Mouse (Mus musculus) MEL (cell line): Measurements from ENCODE around the gene Cdc14b. TPM values are rescaled to one million over a fixed set of nuclear protein-coding genes. Genes with fewer than 3 reads are reported as not detected.

Experiments
- DNase-seq: peaks from one replicate; pipeline ENCODE4 v3.0.0; 2011; ENCODE audit warnings: low read depth, low spot score
- H3K27ac ChIP-seq: 2 replicates; pipeline ENCODE4 v1.5.1; 2012; ENCODE audit warnings: low read depth, mild to moderate bottlenecking, control low read depth, low read length, moderate library complexity; ENCODE audit not compliant: control insufficient read depth
- H3K27me3 ChIP-seq, 2 experiments: fragments of 150-350 bp in 1 of 2; sonication (generic) in 1 of 2; 2 replicates each; pipeline ENCODE4 v1.6.1; 2012; ENCODE audit warnings: low read length in 2 of 2, mild to moderate bottlenecking in 2 of 2, improper control_type of control experiment in 1 of 2, moderate library complexity in 1 of 2; ENCODE audit not compliant: insufficient read depth in 2 of 2, control insufficient read depth in 1 of 2
- H3K36me3 ChIP-seq, 2 experiments: 2 replicates each; pipeline ENCODE4 v1.6.1; 2012 to 2014; ENCODE audit warnings: low read length in 2 of 2, improper control_type of control experiment in 1 of 2, inconsistent platforms in 1 of 2, mild to moderate bottlenecking in 1 of 2; ENCODE audit not compliant: insufficient read depth in 2 of 2, control insufficient read depth in 1 of 2
- H3K4me1 ChIP-seq, 2 experiments: fragments of 150-350 bp in 1 of 2; sonication (generic) in 1 of 2; 2 replicates each; pipeline ENCODE4 v1.6.1; 2012; ENCODE audit warnings: low read length in 2 of 2, improper control_type of control experiment in 1 of 2, mild to moderate bottlenecking in 1 of 2; ENCODE audit not compliant: insufficient read depth in 2 of 2, control insufficient read depth in 1 of 2
- H3K4me3 ChIP-seq, 2 experiments: fragments of 150-350 bp in 1 of 2; sonication (generic) in 1 of 2; 2 replicates each; pipeline ENCODE4 v1.5.1; 2012; ENCODE audit warnings: low read depth in 2 of 2, low read length in 2 of 2, mild to moderate bottlenecking in 2 of 2, moderate library complexity in 2 of 2, control low read depth in 1 of 2, improper control_type of control experiment in 1 of 2; ENCODE audit not compliant: control insufficient read depth in 1 of 2, insufficient read depth in 1 of 2
- H3K79me2 ChIP-seq: 2 replicates; pipeline ENCODE4 v1.6.1; 2012; ENCODE audit warnings: mild to moderate bottlenecking, low read length, moderate library complexity; ENCODE audit not compliant: control insufficient read depth, poor library complexity, insufficient read depth
- H3K9ac ChIP-seq: 2 replicates; pipeline ENCODE4 v1.6.1; 2012; ENCODE audit warnings: low read depth, mild to moderate bottlenecking, control low read depth, low read length, moderate library complexity; ENCODE audit not compliant: control insufficient read depth, poor library complexity, severe bottlenecking
- H3K9me3 ChIP-seq: fragments of 150-350 bp; sonication (generic); replicated peaks from 2 replicates; pipeline ENCODE4 v1.6.1; 2012; ENCODE audit warnings: mild to moderate bottlenecking, low read length, improper control_type of control experiment, moderate library complexity; ENCODE audit not compliant: insufficient read depth
- BHLHE40 ChIP-seq: IDR thresholded peaks from 2 replicates; pipeline ENCODE4 v1.6.1; 2012; ENCODE audit warnings: low read depth, mild to moderate bottlenecking, inconsistent platforms, low read length, improper control_type of control experiment, borderline replicate concordance
- CHD1 ChIP-seq: IDR thresholded peaks from 2 replicates; pipeline ENCODE4 v1.6.1; 2012; ENCODE audit warnings: low read depth, mild to moderate bottlenecking, inconsistent platforms, low read length, improper control_type of control experiment
- E2F4 ChIP-seq: IDR thresholded peaks from 2 replicates; pipeline ENCODE4 v1.6.1; 2011; ENCODE audit warnings: low read depth, low read length, improper control_type of control experiment, borderline replicate concordance
- EP300 ChIP-seq, 2 experiments: IDR thresholded peaks; 2 replicates each; pipeline ENCODE4 v1.6.1; 2011; ENCODE audit warnings: improper control_type of control experiment in 2 of 2, low read length in 2 of 2, low read depth in 1 of 2, mild to moderate bottlenecking in 1 of 2
- ETS1 ChIP-seq: IDR thresholded peaks from 2 replicates; pipeline ENCODE4 v1.6.1; 2012; ENCODE audit warnings: low read depth, mild to moderate bottlenecking, inconsistent platforms, low read length, improper control_type of control experiment, moderate library complexity
- GABPA ChIP-seq: IDR thresholded peaks from 2 replicates; pipeline ENCODE4 v1.6.1; 2012; ENCODE audit warnings: low read depth, mild to moderate bottlenecking, inconsistent platforms, low read length, improper control_type of control experiment, moderate library complexity
- MAFK ChIP-seq: IDR thresholded peaks from 2 replicates; pipeline ENCODE4 v1.6.1; 2011; ENCODE audit warnings: low read depth, mild to moderate bottlenecking, low read length, improper control_type of control experiment, borderline replicate concordance
- MAX ChIP-seq: IDR thresholded peaks from 2 replicates; pipeline ENCODE4 v1.6.1; 2011; ENCODE audit warnings: low read length, improper control_type of control experiment
- MEF2A ChIP-seq: IDR thresholded peaks from 2 replicates; pipeline ENCODE4 v1.6.1; 2014; ENCODE audit warnings: low read depth, mild to moderate bottlenecking, inconsistent platforms, low read length, improper control_type of control experiment; ENCODE audit not compliant: poor library complexity, insufficient replicate concordance, severe bottlenecking; ENCODE audit errors: extremely low read depth
- MXI1 ChIP-seq: IDR thresholded peaks from 2 replicates; pipeline ENCODE4 v1.6.1; 2011; ENCODE audit warnings: mild to moderate bottlenecking, low read depth, low read length, improper control_type of control experiment
- MYB ChIP-seq: IDR thresholded peaks from 2 replicates; pipeline ENCODE4 v1.6.1; 2011; ENCODE audit warnings: mild to moderate bottlenecking, low read depth, low read length, improper control_type of control experiment
- POLR2A ChIP-seq, 2 experiments: IDR thresholded peaks; 2 replicates each; pipeline ENCODE4 v1.6.1; 2011 to 2012; ENCODE audit warnings: low read length in 2 of 2, mild to moderate bottlenecking in 2 of 2, control low read depth in 1 of 2, improper control_type of control experiment in 1 of 2, low read depth in 1 of 2, moderate library complexity in 1 of 2; ENCODE audit not compliant: control insufficient read depth in 1 of 2, insufficient read depth in 1 of 2, poor library complexity in 1 of 2
- POLR2AphosphoS2 ChIP-seq: IDR thresholded peaks from 2 replicates; pipeline ENCODE4 v1.6.1; 2011; ENCODE audit warnings: low read length, improper control_type of control experiment
- RCOR1 ChIP-seq: IDR thresholded peaks from 2 replicates; pipeline ENCODE4 v1.6.1; 2012; ENCODE audit warnings: low read depth, mild to moderate bottlenecking, inconsistent platforms, low read length, improper control_type of control experiment
- SIN3A ChIP-seq: IDR thresholded peaks from 2 replicates; pipeline ENCODE4 v1.6.1; 2012; ENCODE audit warnings: low read length, improper control_type of control experiment, inconsistent platforms
- TCF12 ChIP-seq: IDR thresholded peaks from 2 replicates; pipeline ENCODE4 v1.6.1; 2014; ENCODE audit warnings: low read depth, mild to moderate bottlenecking, inconsistent platforms, low read length, improper control_type of control experiment, moderate library complexity
- USF2 ChIP-seq, 2 experiments: IDR thresholded peaks; 2 replicates each; pipeline ENCODE4 v1.6.1; 2011 to 2012; ENCODE audit warnings: improper control_type of control experiment in 2 of 2, low read length in 2 of 2, borderline replicate concordance in 1 of 2, inconsistent platforms in 1 of 2, low read depth in 1 of 2, mild to moderate bottlenecking in 1 of 2; ENCODE audit not compliant: insufficient read depth in 1 of 2
- ZKSCAN1 ChIP-seq: IDR thresholded peaks from 2 replicates; pipeline ENCODE4 v1.6.1; 2012; ENCODE audit warnings: low read depth, mild to moderate bottlenecking, inconsistent platforms, low read length, improper control_type of control experiment, moderate library complexity
- ZNF384 ChIP-seq: IDR thresholded peaks from 2 replicates; pipeline ENCODE4 v1.6.1; 2012; ENCODE audit warnings: low read depth, mild to moderate bottlenecking, inconsistent platforms, low read length, improper control_type of control experiment
- polyA plus RNA-seq, 2 experiments: library from polyadenylated mRNA; stranded (reverse) in 1 of 2; unstranded in 1 of 2; fragments of >175 nt in 1 of 2; fragments of >200 nt in 1 of 2; gene quantifications; 2 replicates each; pipeline versions ENCODE4 v1.2.1 to v1.2.4; 2012; ENCODE audit warnings: low replicate concordance in 2 of 2, low read depth in 1 of 2; ENCODE audit not compliant: insufficient read length in 2 of 2, insufficient read depth in 1 of 2, missing spikeins in 1 of 2
- total RNA-seq: library from RNA; depleted of rRNA; stranded (reverse); fragments of 300-350 nt; gene quantifications from 2 replicates; pipeline ENCODE4 v1.2.3, GENCODE M21; 2012

Gene Cdc14b
- total and polyA plus RNA-seq, 3 experiments, result 18.7 to 28.3 TPM; not detected in 1

GRCm38 (mm10) chr13:64248161-64248774 lies 26.8 kb downstream of the Cdc14b start (continued):
- TF ChIP-seq MYB (no peak), GABPA (no peak)

- Histone ChIP-seq H3K79me2 (peaks cover 12% of the 10 kb centered on the region), H3K9me3 (no peaks in the 10 kb centered on the region), H3K4me1 (peaks cover under 1 to 6% of the 10 kb centered on the region in 2 experiments), H3K9ac (no peak overlapping the region), H3K4me3 (no peak overlapping the region), H3K27ac (no peak overlapping the region), H3K36me3 (peaks cover 0 to 8% of the 10 kb centered on the region in 2 experiments; a peak in 2 of 4 replicates), H3K27me3 (no peaks in the 10 kb centered on the region)
- TF ChIP-seq EP300 (IDR thresholded peaks at IDR 0.05; ENCODE audit: low read depth in 1 of 2, low read length in 2 of 2), result no peak
- no peak for TF ChIP-seq E2F4
- no peak for TF ChIP-seq TCF12
- no peak for TF ChIP-seq POLR2AphosphoS2
- TF ChIP-seq SIN3A, result no peak
- TF ChIP-seq BHLHE40, result no peak
- TF ChIP-seq CHD1, result no peak
- no peak for TF ChIP-seq RCOR1
- no peak for TF ChIP-seq MXI1
- TF ChIP-seq ETS1, result no peak
- no peak for TF ChIP-seq USF2 (IDR thresholded peaks at IDR 0.05; ENCODE audit: borderline replicate concordance in 1 of 2, insufficient read depth in 1 of 2, low read depth in 1 of 2, low read length in 2 of 2)
- TF ChIP-seq POLR2A (IDR thresholded peaks at IDR 0.05; ENCODE audit: control insufficient read depth in 1 of 2, insufficient read depth in 1 of 2, low read depth in 1 of 2, low read length in 2 of 2, poor library complexity in 1 of 2), result no peak
- TF ChIP-seq MEF2A, result no peak
- TF ChIP-seq ZNF384, result no peak
- no peak for TF ChIP-seq ZKSCAN1
- no peak for TF ChIP-seq MAX
- no peak for TF ChIP-seq MAFK
- DNase-seq, result no peak
Observed at GRCm38 (mm10) chr13:64246106-64246505, 29.0 kb downstream of the Cdc14b start.
